Mouse (Mus musculus) ES-E14 (cell line): Measurements from ENCODE around the gene Vps26b.

Experiments used
- CHD2 ChIP-seq: IDR thresholded peaks from 2 replicates; pipeline ENCODE4 v1.6.1; 2014; ENCODE audit warnings: mild to moderate bottlenecking, low read depth, low read length, inconsistent platforms
- HCFC1 ChIP-seq: IDR thresholded peaks from 2 replicates; pipeline ENCODE4 v1.6.1; 2012; ENCODE audit warnings: low read length, inconsistent platforms, borderline replicate concordance; ENCODE audit not compliant: insufficient read depth
- ZNF384 ChIP-seq: IDR thresholded peaks from 2 replicates; pipeline ENCODE4 v1.6.1; 2012; ENCODE audit warnings: low read depth, low read length, inconsistent platforms

- TF ChIP-seq CHD2 (no peak), HCFC1 (no peak), ZNF384 (no peak)
Measured at GRCm38 (mm10) chr9:27030763-27031100, 867 bp upstream of the Vps26b start.
